Mouse (Mus musculus) E14TG2a.4 (cell line): ENCODE results near the gene Onecut3.

Source experiments
- CTCF ChIP-seq: conservative IDR thresholded peaks from 2 replicates; pipeline ENCODE4 v1.5.1; 2014; ENCODE audit warnings: low read length
- NANOG ChIP-seq: IDR thresholded peaks from 2 replicates; pipeline ENCODE4 v1.6.1; 2014; ENCODE audit warnings: borderline replicate concordance, low read length, mixed read lengths
- POU5F1 ChIP-seq: IDR thresholded peaks from 2 replicates; pipeline ENCODE4 v1.6.1; 2014; ENCODE audit warnings: low read length, borderline replicate concordance

DNA sequence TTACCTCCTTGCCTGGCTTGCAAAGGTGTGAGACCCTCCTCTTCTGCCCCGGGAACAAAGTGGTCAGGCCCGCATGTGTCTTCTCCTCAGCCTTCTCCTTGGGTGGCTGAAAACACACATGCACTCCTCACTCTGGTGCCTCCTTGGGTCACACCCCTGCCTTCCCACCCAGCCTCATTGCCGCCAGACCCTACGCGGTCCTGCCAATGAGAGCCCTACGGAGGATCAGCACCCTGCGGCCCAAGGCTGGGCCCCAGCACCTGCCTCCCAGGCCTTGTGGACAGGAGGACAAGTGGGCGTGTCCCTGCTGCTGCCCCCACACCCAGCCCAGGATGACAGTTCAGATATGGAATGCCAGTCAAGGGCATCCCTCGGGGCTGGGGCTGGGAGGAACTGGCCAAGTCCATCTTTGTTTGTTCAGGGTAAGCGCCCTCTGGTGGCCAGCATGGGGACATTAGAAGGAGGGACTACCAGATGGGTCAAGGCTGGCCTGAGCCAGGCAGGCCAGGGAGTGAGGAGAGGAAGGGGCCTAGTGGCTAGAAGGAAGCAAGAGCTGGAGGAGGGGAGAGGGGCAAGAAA is 53.9 kb downstream of the Onecut3 start:
- peak; percentile 70 for TF ChIP-seq CTCF
- no peak for TF ChIP-seq POU5F1
- TF ChIP-seq NANOG = no peak
